Mouse (Mus musculus) MEL (cell line): Measurements from ENCODE around the gene Myh10. TPM values are rescaled to one million over a fixed set of nuclear protein-coding genes. Genes with fewer than 3 reads are reported as not detected.

Experiments
- DNase-seq: peaks from one replicate; pipeline ENCODE4 v3.0.0; 2011; ENCODE audit warnings: low read depth, low spot score
- H3K27ac ChIP-seq: 2 replicates; pipeline ENCODE4 v1.5.1; 2012; ENCODE audit warnings: low read depth, mild to moderate bottlenecking, control low read depth, low read length, moderate library complexity; ENCODE audit not compliant: control insufficient read depth
- H3K27me3 ChIP-seq, 2 experiments: fragments of 150-350 bp in 1 of 2; sonication (generic) in 1 of 2; 2 replicates each; pipeline ENCODE4 v1.6.1; 2012; ENCODE audit warnings: low read length in 2 of 2, mild to moderate bottlenecking in 2 of 2, improper control_type of control experiment in 1 of 2, moderate library complexity in 1 of 2; ENCODE audit not compliant: insufficient read depth in 2 of 2, control insufficient read depth in 1 of 2
- H3K36me3 ChIP-seq, 2 experiments: 2 replicates each; pipeline ENCODE4 v1.6.1; 2012 to 2014; ENCODE audit warnings: low read length in 2 of 2, improper control_type of control experiment in 1 of 2, inconsistent platforms in 1 of 2, mild to moderate bottlenecking in 1 of 2; ENCODE audit not compliant: insufficient read depth in 2 of 2, control insufficient read depth in 1 of 2
- H3K4me1 ChIP-seq, 2 experiments: fragments of 150-350 bp in 1 of 2; sonication (generic) in 1 of 2; 2 replicates each; pipeline ENCODE4 v1.6.1; 2012; ENCODE audit warnings: low read length in 2 of 2, improper control_type of control experiment in 1 of 2, mild to moderate bottlenecking in 1 of 2; ENCODE audit not compliant: insufficient read depth in 2 of 2, control insufficient read depth in 1 of 2
- H3K4me3 ChIP-seq, 2 experiments: fragments of 150-350 bp in 1 of 2; sonication (generic) in 1 of 2; 2 replicates each; pipeline ENCODE4 v1.5.1; 2012; ENCODE audit warnings: low read depth in 2 of 2, low read length in 2 of 2, mild to moderate bottlenecking in 2 of 2, moderate library complexity in 2 of 2, control low read depth in 1 of 2, improper control_type of control experiment in 1 of 2; ENCODE audit not compliant: control insufficient read depth in 1 of 2, insufficient read depth in 1 of 2
- H3K79me2 ChIP-seq: 2 replicates; pipeline ENCODE4 v1.6.1; 2012; ENCODE audit warnings: mild to moderate bottlenecking, low read length, moderate library complexity; ENCODE audit not compliant: control insufficient read depth, poor library complexity, insufficient read depth
- H3K9ac ChIP-seq: 2 replicates; pipeline ENCODE4 v1.6.1; 2012; ENCODE audit warnings: low read depth, mild to moderate bottlenecking, control low read depth, low read length, moderate library complexity; ENCODE audit not compliant: control insufficient read depth, poor library complexity, severe bottlenecking
- H3K9me3 ChIP-seq: fragments of 150-350 bp; sonication (generic); replicated peaks from 2 replicates; pipeline ENCODE4 v1.6.1; 2012; ENCODE audit warnings: mild to moderate bottlenecking, low read length, improper control_type of control experiment, moderate library complexity; ENCODE audit not compliant: insufficient read depth
- BHLHE40 ChIP-seq: IDR thresholded peaks from 2 replicates; pipeline ENCODE4 v1.6.1; 2012; ENCODE audit warnings: low read depth, mild to moderate bottlenecking, inconsistent platforms, low read length, improper control_type of control experiment, borderline replicate concordance
- CHD1 ChIP-seq: IDR thresholded peaks from 2 replicates; pipeline ENCODE4 v1.6.1; 2012; ENCODE audit warnings: low read depth, mild to moderate bottlenecking, inconsistent platforms, low read length, improper control_type of control experiment
- CHD2 ChIP-seq: IDR thresholded peaks from 2 replicates; pipeline ENCODE4 v1.6.1; 2011; ENCODE audit warnings: low read length, improper control_type of control experiment
- CTCF ChIP-seq, 3 experiments: IDR thresholded peaks in 2 of 3; conservative IDR thresholded peaks in 1 of 3; 2 replicates each; pipeline ENCODE4 v1.5.1; 2011 to 2012; ENCODE audit warnings: low read length in 3 of 3, low read depth in 2 of 3, mild to moderate bottlenecking in 2 of 3, improper control_type of control experiment in 1 of 3, inconsistent platforms in 1 of 3, mixed read lengths in 1 of 3, moderate library complexity in 1 of 3; ENCODE audit not compliant: control insufficient read depth in 1 of 3, insufficient read depth in 1 of 3, poor library complexity in 1 of 3, severe bottlenecking in 1 of 3
- E2F4 ChIP-seq: IDR thresholded peaks from 2 replicates; pipeline ENCODE4 v1.6.1; 2011; ENCODE audit warnings: low read depth, low read length, improper control_type of control experiment, borderline replicate concordance
- ELF1 ChIP-seq: IDR thresholded peaks from 2 replicates; pipeline ENCODE4 v1.6.1; 2014; ENCODE audit warnings: low read depth, mild to moderate bottlenecking, inconsistent platforms, low read length, improper control_type of control experiment, moderate library complexity
- EP300 ChIP-seq, 2 experiments: IDR thresholded peaks; 2 replicates each; pipeline ENCODE4 v1.6.1; 2011; ENCODE audit warnings: improper control_type of control experiment in 2 of 2, low read length in 2 of 2, low read depth in 1 of 2, mild to moderate bottlenecking in 1 of 2
- ETS1 ChIP-seq: IDR thresholded peaks from 2 replicates; pipeline ENCODE4 v1.6.1; 2012; ENCODE audit warnings: low read depth, mild to moderate bottlenecking, inconsistent platforms, low read length, improper control_type of control experiment, moderate library complexity
- GABPA ChIP-seq: IDR thresholded peaks from 2 replicates; pipeline ENCODE4 v1.6.1; 2012; ENCODE audit warnings: low read depth, mild to moderate bottlenecking, inconsistent platforms, low read length, improper control_type of control experiment, moderate library complexity
- GATA1 ChIP-seq: IDR thresholded peaks from 2 replicates; pipeline ENCODE4 v1.6.1; 2011; ENCODE audit warnings: low read depth, low read length, improper control_type of control experiment
- JUND ChIP-seq: IDR thresholded peaks from 2 replicates; pipeline ENCODE4 v1.6.1; 2011; ENCODE audit warnings: low read depth, mild to moderate bottlenecking, improper control_type of control experiment, low read length
- KAT2A ChIP-seq: conservative IDR thresholded peaks from 2 replicates; pipeline ENCODE4 v1.6.1; 2012; ENCODE audit warnings: low read depth, low read length, improper control_type of control experiment, inconsistent platforms
- MAFK ChIP-seq: IDR thresholded peaks from 2 replicates; pipeline ENCODE4 v1.6.1; 2011; ENCODE audit warnings: low read depth, mild to moderate bottlenecking, low read length, improper control_type of control experiment, borderline replicate concordance
- MAX ChIP-seq: IDR thresholded peaks from 2 replicates; pipeline ENCODE4 v1.6.1; 2011; ENCODE audit warnings: low read length, improper control_type of control experiment
- MAZ ChIP-seq: IDR thresholded peaks from 2 replicates; pipeline ENCODE4 v1.6.1; 2012; ENCODE audit warnings: low read depth, mild to moderate bottlenecking, inconsistent platforms, low read length, improper control_type of control experiment
- MEF2A ChIP-seq: IDR thresholded peaks from 2 replicates; pipeline ENCODE4 v1.6.1; 2014; ENCODE audit warnings: low read depth, mild to moderate bottlenecking, inconsistent platforms, low read length, improper control_type of control experiment; ENCODE audit not compliant: poor library complexity, insufficient replicate concordance, severe bottlenecking; ENCODE audit errors: extremely low read depth
- MXI1 ChIP-seq: IDR thresholded peaks from 2 replicates; pipeline ENCODE4 v1.6.1; 2011; ENCODE audit warnings: mild to moderate bottlenecking, low read depth, low read length, improper control_type of control experiment
- MYB ChIP-seq: IDR thresholded peaks from 2 replicates; pipeline ENCODE4 v1.6.1; 2011; ENCODE audit warnings: mild to moderate bottlenecking, low read depth, low read length, improper control_type of control experiment
- MYC ChIP-seq: IDR thresholded peaks from 2 replicates; pipeline ENCODE4 v1.6.1; 2011; ENCODE audit warnings: low read depth, mild to moderate bottlenecking, low read length, improper control_type of control experiment, moderate library complexity
- NELFE ChIP-seq: IDR thresholded peaks from 2 replicates; pipeline ENCODE4 v1.6.1; 2011; ENCODE audit warnings: low read depth, low read length, improper control_type of control experiment
- NRF1 ChIP-seq: IDR thresholded peaks from 2 replicates; pipeline ENCODE4 v1.6.1; 2014; ENCODE audit warnings: low read depth, mild to moderate bottlenecking, inconsistent platforms, low read length, improper control_type of control experiment, moderate library complexity; ENCODE audit not compliant: poor library complexity, insufficient read depth, severe bottlenecking
- POLR2A ChIP-seq, 2 experiments: IDR thresholded peaks; 2 replicates each; pipeline ENCODE4 v1.6.1; 2011 to 2012; ENCODE audit warnings: low read length in 2 of 2, mild to moderate bottlenecking in 2 of 2, control low read depth in 1 of 2, improper control_type of control experiment in 1 of 2, low read depth in 1 of 2, moderate library complexity in 1 of 2; ENCODE audit not compliant: control insufficient read depth in 1 of 2, insufficient read depth in 1 of 2, poor library complexity in 1 of 2
- POLR2AphosphoS2 ChIP-seq: IDR thresholded peaks from 2 replicates; pipeline ENCODE4 v1.6.1; 2011; ENCODE audit warnings: low read length, improper control_type of control experiment
- POLR2AphosphoS5 ChIP-seq: IDR thresholded peaks from 2 replicates; pipeline ENCODE4 v1.6.1; 2012; ENCODE audit warnings: low read depth, borderline replicate concordance, mild to moderate bottlenecking, inconsistent platforms, low read length, moderate library complexity, mixed read lengths
- RAD21 ChIP-seq: IDR thresholded peaks from 2 replicates; pipeline ENCODE4 v1.6.1; 2011; ENCODE audit warnings: mild to moderate bottlenecking, low read depth, low read length, improper control_type of control experiment
- RCOR1 ChIP-seq: IDR thresholded peaks from 2 replicates; pipeline ENCODE4 v1.6.1; 2012; ENCODE audit warnings: low read depth, mild to moderate bottlenecking, inconsistent platforms, low read length, improper control_type of control experiment
- SIN3A ChIP-seq: IDR thresholded peaks from 2 replicates; pipeline ENCODE4 v1.6.1; 2012; ENCODE audit warnings: low read length, improper control_type of control experiment, inconsistent platforms
- SMC3 ChIP-seq: IDR thresholded peaks from 2 replicates; pipeline ENCODE4 v1.6.1; 2011; ENCODE audit warnings: low read depth, low read length, improper control_type of control experiment
- TAL1 ChIP-seq: IDR thresholded peaks from 2 replicates; pipeline ENCODE4 v1.6.1; 2012; ENCODE audit warnings: mild to moderate bottlenecking, inconsistent platforms, low read length, moderate library complexity, mixed read lengths
- TBP ChIP-seq: IDR thresholded peaks from 2 replicates; pipeline ENCODE4 v1.8.0; 2011; ENCODE audit warnings: low read depth, low read length, improper control_type of control experiment
- TCF12 ChIP-seq: IDR thresholded peaks from 2 replicates; pipeline ENCODE4 v1.6.1; 2014; ENCODE audit warnings: low read depth, mild to moderate bottlenecking, inconsistent platforms, low read length, improper control_type of control experiment, moderate library complexity
- UBTF ChIP-seq: IDR thresholded peaks from 2 replicates; pipeline ENCODE4 v1.6.1; 2012; ENCODE audit warnings: low read depth, mild to moderate bottlenecking, inconsistent platforms, low read length, improper control_type of control experiment, moderate library complexity, borderline replicate concordance; ENCODE audit not compliant: insufficient read depth
- USF1 ChIP-seq: IDR thresholded peaks from 2 replicates; pipeline ENCODE4 v1.6.1; 2014; ENCODE audit warnings: low read depth, mild to moderate bottlenecking, inconsistent platforms, low read length, improper control_type of control experiment, moderate library complexity
- USF2 ChIP-seq, 2 experiments: IDR thresholded peaks; 2 replicates each; pipeline ENCODE4 v1.6.1; 2011 to 2012; ENCODE audit warnings: improper control_type of control experiment in 2 of 2, low read length in 2 of 2, borderline replicate concordance in 1 of 2, inconsistent platforms in 1 of 2, low read depth in 1 of 2, mild to moderate bottlenecking in 1 of 2; ENCODE audit not compliant: insufficient read depth in 1 of 2
- ZC3H11A ChIP-seq: IDR thresholded peaks from 2 replicates; pipeline ENCODE4 v1.6.1; 2012; ENCODE audit warnings: low read depth, mild to moderate bottlenecking, inconsistent platforms, low read length, improper control_type of control experiment
- ZKSCAN1 ChIP-seq: IDR thresholded peaks from 2 replicates; pipeline ENCODE4 v1.6.1; 2012; ENCODE audit warnings: low read depth, mild to moderate bottlenecking, inconsistent platforms, low read length, improper control_type of control experiment, moderate library complexity
- ZNF384 ChIP-seq: IDR thresholded peaks from 2 replicates; pipeline ENCODE4 v1.6.1; 2012; ENCODE audit warnings: low read depth, mild to moderate bottlenecking, inconsistent platforms, low read length, improper control_type of control experiment
- polyA plus RNA-seq, 2 experiments: library from polyadenylated mRNA; stranded (reverse) in 1 of 2; unstranded in 1 of 2; fragments of >175 nt in 1 of 2; fragments of >200 nt in 1 of 2; gene quantifications; 2 replicates each; pipeline versions ENCODE4 v1.2.1 to v1.2.4; 2012; ENCODE audit warnings: low replicate concordance in 2 of 2, low read depth in 1 of 2; ENCODE audit not compliant: insufficient read length in 2 of 2, insufficient read depth in 1 of 2, missing spikeins in 1 of 2
- total RNA-seq: library from RNA; depleted of rRNA; stranded (reverse); fragments of 300-350 nt; gene quantifications from 2 replicates; pipeline ENCODE4 v1.2.3, GENCODE M21; 2012

Gene Myh10
- total and polyA plus RNA-seq, 3 experiments, result 99.3 to 187 (median 127) TPM

DNA sequence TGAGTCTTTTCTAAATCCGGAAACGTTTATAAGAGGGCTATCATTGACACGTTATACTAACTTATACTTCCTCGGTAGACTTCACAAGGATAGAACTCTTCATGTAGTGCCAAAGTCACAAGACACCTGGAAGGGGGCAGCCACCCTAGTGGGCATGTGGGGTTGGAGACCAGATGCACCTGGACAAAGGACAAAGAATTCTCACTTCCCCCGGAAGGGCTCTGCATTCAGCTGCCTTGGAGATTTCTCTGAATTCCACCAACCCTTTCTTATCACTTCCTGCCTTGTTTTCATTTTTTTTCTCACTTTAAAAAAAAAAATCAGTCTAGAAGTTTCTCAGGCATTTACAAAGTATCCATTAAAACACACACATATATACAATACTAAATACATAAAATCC is 894 bp upstream of the Myh10 start:
- Histone ChIP-seq H3K4me1 (peaks cover 17 to 22% of the 10 kb centered on the region in 2 experiments), H3K36me3 (peaks cover under 1 to 22% of the 10 kb centered on the region in 2 experiments; a peak in 3 of 4 replicates), H3K27me3 (peaks cover 0 to 2% of the 10 kb centered on the region in 2 experiments; a peak in 1 of 4 replicates), H3K9ac (no peak overlapping the region), H3K4me3 (no peak overlapping the region; a peak in 1 of 4 replicates), H3K27ac (no peak overlapping the region), H3K9me3 (no peaks in the 10 kb centered on the region), H3K79me2 (peaks cover 30% of the 10 kb centered on the region)
- DNase-seq, result peak; percentile 71
- TF ChIP-seq BHLHE40, result peak; percentile 11; the same call in 1 of the 2 replicates
- no peak for TF ChIP-seq POLR2AphosphoS2
- TF ChIP-seq UBTF, result no peak
- no peak for TF ChIP-seq MEF2A
- TF ChIP-seq ZKSCAN1, result no peak; the same call in 1 of the 2 replicates
- TF ChIP-seq ZNF384, result peak; percentile 96
- no peak for TF ChIP-seq KAT2A
- TF ChIP-seq TCF12, result peak; percentile 81
- TF ChIP-seq MAX, result 0 out of 2 replicates have a peak, but pooled peaks have one; percentile 23
- TF ChIP-seq SMC3, result no peak
- 0 out of 2 replicates have a peak, but pooled peaks have one; percentile 48 for TF ChIP-seq MYC
- peak; percentile 31 for TF ChIP-seq TAL1
- TF ChIP-seq TBP, result no peak
- no peak; the same call in 1 of the 2 replicates for TF ChIP-seq MYB
- peak; percentile 84 for TF ChIP-seq ETS1
- peak; percentile 79 to 82 for TF ChIP-seq EP300 (IDR thresholded peaks at IDR 0.05; ENCODE audit: low read depth in 1 of 2, low read length in 2 of 2)
- no peak for TF ChIP-seq GABPA
- no peak for TF ChIP-seq POLR2AphosphoS5
- TF ChIP-seq NRF1, result no peak
- no peak; the same call in 1 of the 2 replicates for TF ChIP-seq MXI1
- TF ChIP-seq ELF1, result peak; percentile 55; the same call in 1 of the 2 replicates
- TF ChIP-seq RAD21, result no peak
- no peak for TF ChIP-seq MAFK
- peak; percentile 76 for TF ChIP-seq GATA1
- TF ChIP-seq JUND, result no peak
- 0 out of 2 replicates have a peak, but pooled peaks have one; percentile 15 for TF ChIP-seq E2F4
- TF ChIP-seq ZC3H11A, result no peak
- no peak for TF ChIP-seq CHD2
- no peak for TF ChIP-seq NELFE
- no peak for TF ChIP-seq CTCF (IDR thresholded peaks at IDR 0.05 in 2 of 3, conservative IDR thresholded peaks at IDR 0.05 in 1 of 3; ENCODE audit: control insufficient read depth in 1 of 3, insufficient read depth in 1 of 3, low read depth in 2 of 3, low read length in 3 of 3, poor library complexity in 1 of 3, severe bottlenecking in 1 of 3)
- no peak for TF ChIP-seq CHD1
- no peak for TF ChIP-seq MAZ
- no peak for TF ChIP-seq POLR2A (IDR thresholded peaks at IDR 0.05; ENCODE audit: control insufficient read depth in 1 of 2, insufficient read depth in 1 of 2, low read depth in 1 of 2, low read length in 2 of 2, poor library complexity in 1 of 2)
- TF ChIP-seq RCOR1, result peak; percentile 74
- peak; percentile 55; the same call in 1 of the 2 replicates for TF ChIP-seq USF1
- peak; percentile 65; the same call in 1 of the 2 replicates for TF ChIP-seq SIN3A
- TF ChIP-seq USF2 (IDR thresholded peaks at IDR 0.05; ENCODE audit: borderline replicate concordance in 1 of 2, insufficient read depth in 1 of 2, low read depth in 1 of 2, low read length in 2 of 2), result no peak
